9 mouse cellular contexts compared by ENCODE assay signal in the genomic region with DNA sequence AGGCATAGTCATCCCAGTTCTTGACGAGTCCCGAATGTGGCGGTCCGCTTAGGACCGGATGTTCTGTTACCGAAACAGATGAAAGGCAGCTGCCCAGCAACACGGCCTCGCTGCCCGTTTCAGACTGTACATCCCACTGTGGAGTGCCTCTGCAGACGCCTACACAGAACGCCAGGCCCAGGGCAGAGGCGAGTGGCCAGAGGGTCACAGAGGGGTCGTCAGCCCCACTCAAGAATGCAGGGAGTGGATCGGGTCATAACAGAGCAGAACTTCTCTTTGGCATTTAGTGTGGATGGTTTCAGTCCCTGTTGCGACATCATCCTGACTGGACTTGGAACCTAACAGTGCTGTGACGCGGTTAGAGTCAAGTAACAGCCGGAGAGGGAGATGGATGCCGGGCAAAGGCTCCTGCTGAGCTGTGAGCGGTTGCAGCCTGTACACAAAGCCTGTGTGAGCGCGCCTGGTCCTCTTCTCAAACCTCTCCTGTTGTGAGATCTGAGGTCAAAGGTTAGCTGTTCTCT.
DNase-seq lines count a peak whose midpoint lies in the region; ATAC-seq and TF ChIP-seq lines count a peak whose summit lies in the region.
"Had no signal": no experiment of that assay in that cellular context is flagged by ENCODE, and none has a peak within 500 bp of the region (broad histone marks: within the 10 kb centered on the region; RNA-seq: fewer than 3 reads in every experiment).

No protein-coding gene starts in this region.

- no peak overlapping the region for H3K9ac ChIP-seq in hindbrain, postnatal 0 days (replicated peaks; ENCODE audit: low read length)
- H3K9ac ChIP-seq in hindbrain, embryonic 14.5 days, result no peak overlapping the region
- no peak overlapping the region for H3K9ac ChIP-seq in heart, embryonic 15.5 days
- H3K9ac ChIP-seq in limb, embryonic 12.5 days (replicated peaks), result 0 out of 2 replicates have a peak overlapping the region, but pooled peaks have one; percentile 8
- no peak overlapping the region for H3K9ac ChIP-seq in neural tube, embryonic 12.5 days
- H3K9ac ChIP-seq in forebrain, embryonic 15.5 days (replicated peaks), result no peak overlapping the region
- H3K9ac ChIP-seq: embryonic facial prominence, embryonic 15.5 days had no signal

- H3K9me3 ChIP-seq in hindbrain, postnatal 0 days (ENCODE audit: low read length), result no peaks in the 10 kb centered on the region
- H3K9me3 ChIP-seq in hindbrain, embryonic 14.5 days (ENCODE audit: control insufficient read depth, low read length), result no peaks in the 10 kb centered on the region
- no peaks in the 10 kb centered on the region for H3K9me3 ChIP-seq in heart, embryonic 15.5 days (replicated peaks)
- H3K9me3 ChIP-seq in limb, embryonic 12.5 days, result no peaks in the 10 kb centered on the region
- H3K9me3 ChIP-seq in neural tube, embryonic 12.5 days, result no peaks in the 10 kb centered on the region
- H3K9me3 ChIP-seq in forebrain, embryonic 15.5 days, result no peaks in the 10 kb centered on the region
- H3K9me3 ChIP-seq: embryonic facial prominence, embryonic 15.5 days had no signal

- no peaks in the 10 kb centered on the region for H3K36me3 ChIP-seq in hindbrain, postnatal 0 days (ENCODE audit: insufficient read depth, low read length)
- no peaks in the 10 kb centered on the region for H3K36me3 ChIP-seq in hindbrain, embryonic 14.5 days (replicated peaks; ENCODE audit: control insufficient read depth, insufficient read depth)
- H3K36me3 ChIP-seq in heart, embryonic 15.5 days, result no peaks in the 10 kb centered on the region
- H3K36me3 ChIP-seq in limb, embryonic 12.5 days, result no peaks in the 10 kb centered on the region
- no peaks in the 10 kb centered on the region for H3K36me3 ChIP-seq in neural tube, embryonic 12.5 days
- no peaks in the 10 kb centered on the region for H3K36me3 ChIP-seq in forebrain, embryonic 15.5 days
- H3K36me3 ChIP-seq: embryonic facial prominence, embryonic 15.5 days had no signal

- H3K4me3 ChIP-seq in hindbrain, postnatal 0 days (ENCODE audit: low read length), result no peak overlapping the region
- H3K4me3 ChIP-seq in hindbrain, embryonic 14.5 days (replicated peaks; ENCODE audit: low read length), result no peak overlapping the region
- H3K4me3 ChIP-seq in heart, embryonic 15.5 days, result no peak overlapping the region
- H3K4me3 ChIP-seq in limb, embryonic 12.5 days (replicated peaks), result no peak overlapping the region
- no peak overlapping the region for H3K4me3 ChIP-seq in neural tube, embryonic 12.5 days
- H3K4me3 ChIP-seq in forebrain, embryonic 15.5 days, result no peak overlapping the region
- H3K4me3 ChIP-seq: embryonic facial prominence, embryonic 15.5 days had no signal

- TF ChIP-seq CTCF in hindbrain, postnatal 0 days (IDR thresholded peaks at IDR 0.05; ENCODE audit: low read depth), result no peak

- H3K27me3 ChIP-seq in hindbrain, postnatal 0 days (ENCODE audit: insufficient read depth, low read length), result no peaks in the 10 kb centered on the region
- H3K27me3 ChIP-seq in hindbrain, embryonic 14.5 days (ENCODE audit: control insufficient read depth, insufficient read depth, low read length), result peaks cover 65% of the 10 kb centered on the region
- H3K27me3 ChIP-seq in heart, embryonic 15.5 days, result peaks cover 5% of the 10 kb centered on the region; the same call in 1 of the 2 replicates
- H3K27me3 ChIP-seq in limb, embryonic 12.5 days, result peaks cover 3% of the 10 kb centered on the region; the same call in 1 of the 2 replicates
- peaks cover 26% of the 10 kb centered on the region; the same call in 1 of the 2 replicates for H3K27me3 ChIP-seq in neural tube, embryonic 12.5 days (replicated peaks)
- H3K27me3 ChIP-seq in forebrain, embryonic 15.5 days, result peaks cover 10% of the 10 kb centered on the region
- H3K27me3 ChIP-seq: embryonic facial prominence, embryonic 15.5 days had no signal

- no peaks in the 10 kb centered on the region for H3K4me1 ChIP-seq in hindbrain, postnatal 0 days (ENCODE audit: insufficient read depth, low read length)
- H3K4me1 ChIP-seq in hindbrain, embryonic 14.5 days (replicated peaks; ENCODE audit: control insufficient read depth, insufficient read depth, low read length), result no peaks in the 10 kb centered on the region
- H3K4me1 ChIP-seq in heart, embryonic 15.5 days (replicated peaks), result peaks cover 19% of the 10 kb centered on the region
- H3K4me1 ChIP-seq in limb, embryonic 12.5 days (replicated peaks), result peaks cover 24% of the 10 kb centered on the region
- peaks cover 10% of the 10 kb centered on the region for H3K4me1 ChIP-seq in neural tube, embryonic 12.5 days
- H3K4me1 ChIP-seq in forebrain, embryonic 15.5 days, result no peaks in the 10 kb centered on the region; the same call in 1 of the 2 replicates

- no peak overlapping the region for H3K4me2 ChIP-seq in hindbrain, postnatal 0 days (ENCODE audit: low read depth, low read length)
- H3K4me2 ChIP-seq in hindbrain, embryonic 14.5 days (replicated peaks), result no peak overlapping the region
- H3K4me2 ChIP-seq in heart, embryonic 15.5 days, result no peak overlapping the region
- peak overlapping the region; percentile 24 for H3K4me2 ChIP-seq in limb, embryonic 12.5 days
- H3K4me2 ChIP-seq in neural tube, embryonic 12.5 days (replicated peaks), result no peak overlapping the region
- H3K4me2 ChIP-seq in forebrain, embryonic 15.5 days (replicated peaks), result no peak overlapping the region
- H3K4me2 ChIP-seq: embryonic facial prominence, embryonic 15.5 days had no signal

- intact Hi-C loops in left cerebral cortex, postnatal 36 days (cut with DNase I), result no loop called here

- no peak for DNase-seq in hindbrain, postnatal 0 days (ENCODE audit: low spot score)
- DNase-seq in hindbrain, embryonic 14.5 days (ENCODE audit: low spot score), result no peak
- no peak for DNase-seq in left cerebral cortex, postnatal 36 days (ENCODE audit: low spot score in 2 of 2)

- H3K27ac ChIP-seq in hindbrain, postnatal 0 days, result no peak overlapping the region
- H3K27ac ChIP-seq in hindbrain, embryonic 14.5 days, result no peak overlapping the region
- peak overlapping the region; percentile 46 for H3K27ac ChIP-seq in heart, embryonic 15.5 days
- peak overlapping the region; percentile 85 for H3K27ac ChIP-seq in limb, embryonic 12.5 days
- no peak overlapping the region for H3K27ac ChIP-seq in neural tube, embryonic 12.5 days
- H3K27ac ChIP-seq in forebrain, embryonic 15.5 days (replicated peaks), result no peak overlapping the region

- 47% methylated on average over 22 of the region's 22 CpGs for WGBS in hindbrain, postnatal 0 days
- WGBS in hindbrain, embryonic 14.5 days, result 45% methylated on average over 22 of the region's 22 CpGs
- WGBS in heart, embryonic 15.5 days, result 65% methylated on average over 22 of the region's 22 CpGs
- 40% methylated on average over 22 of the region's 22 CpGs for WGBS in limb, embryonic 12.5 days
- WGBS in neural tube, embryonic 12.5 days, result 47% methylated on average over 22 of the region's 22 CpGs
- 68% methylated on average over 22 of the region's 22 CpGs for WGBS in forebrain, embryonic 15.5 days

- 0 out of 2 replicates have a peak, but pooled peaks have one; percentile 45 for ATAC-seq in hindbrain, postnatal 0 days
- ATAC-seq in hindbrain, embryonic 14.5 days (ENCODE audit: low FRiP score), result no peak
- ATAC-seq in heart, embryonic 15.5 days (replicated peaks; ENCODE audit: insufficient number of reproducible peaks, insufficient read depth, low FRiP score, low read depth), result peak; percentile 38
- ATAC-seq in limb, embryonic 12.5 days (ENCODE audit: insufficient number of reproducible peaks, insufficient read depth, low FRiP score, low TSS enrichment, low read depth), result peak; percentile 69; the same call in 1 of the 2 replicates
- 0 out of 2 replicates have a peak, but pooled peaks have one; percentile 37 for ATAC-seq in neural tube, embryonic 12.5 days (ENCODE audit: low FRiP score, low read depth)
- no peak for ATAC-seq in activated CD4-positive, CD25-positive, alpha-beta regulatory T cell, adult 4 months
- no peak for ATAC-seq in forebrain, embryonic 15.5 days (replicated peaks)

Comparison
In these comparisons a context has a peak if more than half of its experiments do, and no peak if none do; other contexts are left out.
1. ATAC-seq: peak in hindbrain, postnatal 0 days (single experiment), heart, embryonic 15.5 days (single experiment), limb, embryonic 12.5 days (single experiment) and neural tube, embryonic 12.5 days (single experiment); none in hindbrain, embryonic 14.5 days (single experiment), activated CD4-positive, CD25-positive, alpha-beta regulatory T cell, adult 4 months (single experiment) and forebrain, embryonic 15.5 days (single experiment).
2. H3K27ac ChIP-seq: peak in heart, embryonic 15.5 days (single experiment) and limb, embryonic 12.5 days (single experiment); none in hindbrain, postnatal 0 days (single experiment), hindbrain, embryonic 14.5 days (single experiment), neural tube, embryonic 12.5 days (single experiment) and forebrain, embryonic 15.5 days (single experiment).